Mouse (Mus musculus) layer of hippocampus, adult 2 months (tissue): ENCODE measurements around the gene Rbks. TPM values are rescaled to one million over a fixed set of nuclear protein-coding genes. Genes with fewer than 3 reads are reported as not detected.
"Not testable (repeated sequence)": the region's sequence is repeated elsewhere in the genome, so short reads cannot be mapped to it uniquely, and the experiment has no call there.

ENCODE experiments used
- DNase-seq, 2 experiments: peaks; one replicate each; pipeline ENCODE4 v3.0.0; 2022; ENCODE audit warnings: low spot score in 2 of 2
- H3K27ac ChIP-seq: fragments of 200-600 bp; 2 replicates; pipeline ENCODE4 v1.8.1; 2022
- H3K4me3 ChIP-seq: fragments of 200-600 bp; 2 replicates; pipeline ENCODE4 v1.8.1; 2022; ENCODE audit warnings: mild to moderate bottlenecking
- CTCF ChIP-seq: fragments of 200-600 bp; conservative IDR thresholded peaks from 2 replicates; pipeline ENCODE4 v1.8.1; 2022; ENCODE audit warnings: antibody characterized with exemption, mild to moderate bottlenecking, moderate library complexity
- total RNA-seq, 2 experiments: library from RNA; stranded (reverse); gene quantifications; 2 replicates each; pipeline ENCODE4 v1.2.3; 2021

Gene Rbks
- total RNA-seq, 2 experiments from 2014 or later: 4.0 to 4.4 TPM

DNA sequence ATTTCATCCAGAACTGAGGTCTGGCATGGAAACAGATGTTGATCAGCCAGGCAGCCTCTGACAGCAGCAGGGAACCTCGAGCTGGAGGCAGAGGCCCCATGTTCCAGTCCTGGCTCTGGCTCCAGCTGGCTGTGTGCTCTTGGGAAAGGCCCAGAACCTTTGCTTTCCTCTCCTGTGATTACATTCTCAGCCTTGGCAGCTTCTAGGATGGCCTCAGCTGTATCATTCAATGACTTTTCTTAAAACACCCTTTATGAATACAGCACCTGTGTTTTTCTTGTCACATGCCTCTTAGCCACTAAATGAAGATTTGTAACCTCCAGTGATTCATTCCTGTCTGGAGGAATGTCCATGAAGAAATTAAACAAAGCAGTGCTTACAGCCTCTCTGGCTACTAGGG lies 31.3 kb downstream of the Rbks start:
- H3K27ac ChIP-seq: no peak overlapping the region; the same call in 1 of the 2 replicates
- no peak for TF ChIP-seq CTCF
- no peak overlapping the region for H3K4me3 ChIP-seq
- DNase-seq: no peak

DNA sequence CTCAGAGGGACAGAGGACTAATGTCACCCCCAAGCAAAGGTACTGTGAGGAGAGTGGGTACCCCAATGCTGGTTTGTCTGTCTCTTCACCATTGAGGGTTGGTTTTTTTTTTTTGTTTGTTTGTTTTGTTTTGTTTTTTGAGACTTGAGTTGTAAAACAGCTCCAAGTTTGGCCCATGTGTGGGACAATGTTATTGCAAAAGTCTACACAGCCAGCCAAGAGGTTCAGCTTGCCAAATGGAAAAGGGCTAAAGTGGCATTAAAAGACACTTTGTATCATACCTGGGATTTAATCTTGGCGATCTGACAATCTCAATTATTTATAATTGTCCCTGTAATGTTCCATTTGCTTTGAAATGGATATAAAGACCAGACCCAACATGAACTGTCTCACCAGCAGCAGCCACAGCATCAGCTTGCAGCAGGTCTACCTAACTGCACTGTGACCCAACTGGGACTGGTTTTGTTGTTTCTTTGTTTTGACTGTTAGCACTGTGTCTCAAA lies 41.7 kb downstream of the Rbks start:
- DNase-seq: no peak
- no peak for TF ChIP-seq CTCF
- no peak overlapping the region for H3K27ac ChIP-seq

DNA sequence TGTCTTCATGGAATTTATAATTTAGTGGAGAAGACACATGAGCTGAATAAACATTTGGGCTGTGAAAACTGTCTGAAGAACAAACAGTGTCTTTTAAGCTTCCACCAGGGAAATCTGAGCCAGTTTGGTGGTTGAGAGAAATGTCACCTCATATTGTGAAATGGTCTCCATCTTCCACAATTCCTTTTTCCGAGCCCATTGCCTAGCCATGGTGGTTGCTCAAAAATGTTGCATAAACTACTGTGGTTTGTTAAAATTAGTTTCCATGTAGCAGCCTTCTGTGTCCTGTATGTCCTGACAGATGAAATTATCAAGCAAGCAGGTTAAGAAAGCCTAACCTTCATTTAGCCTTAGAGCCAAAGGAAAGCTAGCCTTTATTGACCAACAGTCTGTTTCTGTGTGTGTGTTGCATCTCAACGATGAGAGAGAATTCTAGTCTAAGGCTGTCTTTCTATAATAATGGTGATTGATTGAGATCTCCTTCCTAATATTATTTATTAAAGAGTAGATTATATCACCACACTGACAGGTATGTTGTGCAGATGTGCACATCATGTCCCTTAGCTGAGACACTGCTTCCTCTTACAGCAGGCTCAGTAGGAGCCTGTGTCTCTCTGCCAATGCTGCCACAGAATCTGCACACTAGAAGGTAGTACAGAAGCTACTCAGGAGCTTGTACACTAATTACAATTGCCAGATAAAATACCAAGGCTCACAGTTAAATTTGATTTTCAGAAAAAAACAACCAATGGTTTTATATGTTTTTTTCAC lies 46.7 kb downstream of the Rbks start:
- DNase-seq: no peak
- Histone ChIP-seq H3K27ac (no peak overlapping the region), H3K4me3 (no peak overlapping the region)
- no peak for TF ChIP-seq CTCF

More for the DNA sequence above, 41.7 kb downstream of the Rbks start:
- no peak overlapping the region for H3K4me3 ChIP-seq

DNA sequence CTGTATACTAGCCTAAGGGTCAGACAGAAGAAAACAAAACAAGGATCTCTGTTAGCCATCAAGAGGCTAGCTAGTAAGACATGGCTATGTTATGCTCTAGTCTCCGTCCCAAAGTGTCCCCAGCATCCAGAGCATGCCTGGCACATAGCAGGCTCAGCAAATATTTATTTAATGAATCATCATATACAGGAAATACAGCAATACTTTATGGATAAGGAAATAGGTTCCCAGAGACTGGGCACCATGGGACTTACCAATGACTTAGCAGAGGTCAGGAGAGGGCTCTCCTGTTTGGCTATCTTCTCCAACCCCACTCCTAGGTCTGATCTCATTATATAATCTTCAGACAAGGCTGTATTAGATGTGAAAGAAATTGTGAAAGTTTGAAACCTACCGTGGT lies 50.1 kb downstream of the Rbks start:
- H3K27ac ChIP-seq: no peak overlapping the region
- H3K4me3 ChIP-seq: no peak overlapping the region
- DNase-seq: no peak
- TF ChIP-seq CTCF: no peak

DNA sequence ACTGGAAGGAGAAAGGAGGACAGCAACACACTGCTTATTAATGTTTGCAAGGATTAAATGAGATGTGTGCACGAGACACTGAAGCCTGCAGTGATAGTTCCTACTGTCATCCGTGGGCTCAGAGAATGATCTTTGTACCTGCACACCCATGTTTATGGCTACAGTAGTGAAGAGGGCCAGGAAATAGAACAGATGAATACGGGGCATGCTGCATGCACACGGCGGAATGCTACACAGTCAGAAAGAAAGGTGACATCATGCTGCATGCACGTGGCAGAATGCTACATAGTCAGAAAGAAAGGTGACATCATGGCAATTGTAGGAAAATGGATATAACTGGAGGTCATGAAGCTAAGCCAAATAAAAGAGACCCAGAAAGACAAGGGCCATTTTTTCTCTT lies 50.9 kb downstream of the Rbks start:
- no peak overlapping the region for H3K27ac ChIP-seq
- DNase-seq: no peak
- no peak for TF ChIP-seq CTCF
- no peak overlapping the region for H3K4me3 ChIP-seq

DNA sequence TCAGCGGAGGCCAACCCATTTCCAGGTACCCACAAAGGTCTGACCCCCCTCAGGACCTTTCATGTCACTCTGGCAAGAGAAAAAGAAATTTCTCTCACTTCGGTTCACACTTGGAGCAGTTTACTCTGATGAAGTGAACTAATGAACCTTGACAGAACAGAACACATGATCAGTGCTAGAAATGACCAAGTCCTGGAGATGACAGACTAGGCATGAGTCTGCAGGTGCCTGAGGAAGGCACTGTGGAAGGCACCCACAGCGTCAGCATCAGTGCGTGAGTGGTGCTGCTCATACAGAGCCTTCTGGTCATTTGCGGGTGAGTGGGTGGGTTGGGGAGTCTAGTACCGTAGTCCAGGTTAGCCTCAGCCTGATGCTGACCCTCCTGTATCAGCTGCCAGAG lies 51.6 kb downstream of the Rbks start:
- Histone ChIP-seq H3K27ac (peak overlapping the region; percentile 55; the same call in 1 of the 2 replicates), H3K4me3 (no peak overlapping the region)
- no peak for TF ChIP-seq CTCF
- DNase-seq: no peak

DNA sequence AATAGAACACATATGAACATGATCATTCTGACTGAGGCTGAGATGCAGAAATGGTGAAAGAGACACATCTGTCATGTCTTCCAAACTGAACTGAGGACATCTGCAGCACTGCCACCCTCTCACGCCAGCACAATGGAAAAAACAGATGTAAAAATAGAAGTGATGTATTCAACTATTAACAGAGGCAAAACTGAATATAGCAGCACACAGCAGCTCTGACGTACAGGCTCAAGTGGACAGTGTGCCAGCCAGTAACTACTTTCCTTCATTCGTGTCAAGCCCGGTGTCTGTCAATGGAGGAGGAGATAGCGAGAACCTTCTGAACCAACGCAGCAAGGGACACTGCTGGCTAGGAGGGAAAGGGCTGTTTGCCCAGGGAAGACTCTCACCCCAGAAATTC lies 52.6 kb downstream of the Rbks start:
- TF ChIP-seq CTCF: no peak
- Histone ChIP-seq H3K4me3 (no peak overlapping the region), H3K27ac (peak overlapping the region; percentile 55)
- DNase-seq: no peak

DNA sequence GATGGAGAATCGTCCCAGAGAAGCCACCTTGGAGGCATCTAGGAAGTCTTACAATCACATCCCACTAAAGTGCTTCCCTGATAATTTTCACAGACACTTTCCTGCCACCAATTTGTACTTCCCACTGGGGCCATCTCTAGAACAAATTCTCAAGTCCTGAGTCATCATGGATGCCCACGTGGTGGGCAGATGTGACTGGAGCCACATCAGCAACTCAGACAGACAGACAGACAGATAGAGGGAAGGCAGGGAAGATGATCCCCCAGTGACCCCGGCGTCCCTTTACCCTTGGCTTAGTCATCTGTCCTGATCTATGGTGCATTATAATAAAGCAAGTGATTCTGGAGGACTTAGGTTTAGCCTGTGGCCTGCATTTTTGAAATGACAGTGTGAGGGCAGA lies 53.2 kb downstream of the Rbks start:
- Histone ChIP-seq H3K27ac (peak overlapping the region; percentile 55), H3K4me3 (no peak overlapping the region)
- TF ChIP-seq CTCF: no peak
- DNase-seq: no peak

DNA sequence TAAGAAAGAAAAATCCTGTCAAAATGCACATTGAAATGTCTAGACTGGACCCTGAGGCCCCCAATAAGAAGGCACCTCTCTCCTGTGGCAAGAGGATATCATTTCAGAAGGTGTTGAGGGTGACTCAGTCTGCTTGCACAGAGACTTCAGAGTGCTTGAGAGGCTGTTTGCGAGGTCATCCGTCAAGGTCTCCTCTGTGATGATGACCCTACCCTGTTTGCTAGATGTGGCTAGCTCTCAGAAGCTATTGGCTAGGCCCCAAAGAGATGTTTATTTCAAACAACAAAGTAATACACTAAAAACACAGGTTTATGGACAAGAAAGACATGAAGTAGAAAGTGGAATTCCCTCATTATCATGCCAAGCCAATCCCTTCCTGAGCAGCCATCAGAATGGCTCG lies 55.1 kb downstream of the Rbks start:
- H3K4me3 ChIP-seq: no peak overlapping the region
- no peak for DNase-seq
- no peak overlapping the region for H3K27ac ChIP-seq
- TF ChIP-seq CTCF: no peak

DNA sequence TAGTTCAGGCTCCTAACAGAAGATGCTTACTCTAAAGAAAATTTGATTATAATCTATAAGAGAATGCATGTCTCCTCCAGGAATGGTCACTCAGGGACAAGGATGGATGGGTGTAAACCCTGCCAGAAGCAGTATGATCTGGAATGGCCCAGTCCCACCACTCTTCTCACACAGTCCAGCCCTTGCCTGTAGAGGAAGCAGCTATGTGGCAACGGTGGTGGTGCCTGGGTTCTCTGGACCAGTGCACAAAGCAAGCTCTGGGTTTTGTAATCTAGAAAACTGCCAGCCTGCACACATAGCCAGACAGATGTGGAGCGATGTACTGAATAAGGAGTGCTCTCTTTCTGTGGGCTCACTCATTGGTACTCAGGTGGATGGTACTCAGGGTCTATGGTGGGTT lies 56.9 kb downstream of the Rbks start:
- Histone ChIP-seq H3K27ac (no peak overlapping the region; the same call in 1 of the 2 replicates), H3K4me3 (no peak overlapping the region)
- no peak for DNase-seq
- TF ChIP-seq CTCF: no peak

DNA sequence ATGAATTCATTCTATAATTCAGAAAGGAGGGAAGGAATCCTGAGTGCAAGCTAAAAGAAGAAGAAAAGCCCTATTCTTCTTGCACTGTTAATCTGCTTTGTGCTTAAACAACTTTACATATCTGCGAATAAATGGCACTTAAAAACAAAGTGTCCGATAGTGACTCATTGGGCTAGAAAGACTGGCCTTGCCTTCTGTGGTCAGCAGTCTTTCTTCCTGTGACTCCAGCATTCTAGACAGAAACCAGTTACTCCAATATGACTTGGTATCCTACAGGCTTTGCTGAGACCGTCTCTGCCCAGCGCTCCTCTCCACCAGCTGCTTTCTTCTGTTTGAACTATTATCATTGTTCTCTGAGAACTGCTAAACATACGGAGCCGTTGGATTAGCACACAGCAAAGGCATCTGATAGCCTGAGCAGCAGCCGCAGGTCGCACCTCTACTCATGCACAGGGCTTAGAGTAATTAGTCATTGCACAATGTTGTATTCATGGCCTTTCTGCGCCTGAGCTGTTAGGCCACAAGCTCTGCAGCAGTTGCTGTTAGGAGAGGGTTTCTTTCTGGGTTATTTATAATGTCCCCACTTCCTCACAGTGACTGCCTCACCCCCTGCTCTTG lies 60.7 kb downstream of the Rbks start:
- no peak overlapping the region for H3K4me3 ChIP-seq
- DNase-seq: no peak
- no peak for TF ChIP-seq CTCF
- H3K27ac ChIP-seq: no peak overlapping the region

DNA sequence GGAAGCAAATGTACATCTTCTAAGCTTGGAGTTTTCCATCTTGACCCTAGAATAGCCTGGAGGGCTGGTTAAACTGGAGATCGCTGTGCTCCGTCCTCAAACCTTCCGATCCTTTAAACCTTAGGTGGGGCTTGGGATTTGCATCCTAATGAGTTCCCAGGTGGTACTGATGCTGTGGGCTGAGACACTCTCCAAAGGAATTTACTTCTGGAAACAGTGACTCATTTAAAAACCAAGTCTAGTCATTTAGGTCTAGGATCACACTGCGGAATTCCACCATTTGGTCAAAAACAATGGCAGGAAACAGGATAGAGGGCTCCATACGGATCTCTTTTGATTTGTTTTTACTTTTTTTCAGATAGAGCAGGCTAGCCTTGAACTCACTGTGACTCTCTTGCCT lies 62.7 kb downstream of the Rbks start:
- DNase-seq: no peak
- Histone ChIP-seq H3K27ac (no peak overlapping the region), H3K4me3 (no peak overlapping the region)
- TF ChIP-seq CTCF: no peak

DNA sequence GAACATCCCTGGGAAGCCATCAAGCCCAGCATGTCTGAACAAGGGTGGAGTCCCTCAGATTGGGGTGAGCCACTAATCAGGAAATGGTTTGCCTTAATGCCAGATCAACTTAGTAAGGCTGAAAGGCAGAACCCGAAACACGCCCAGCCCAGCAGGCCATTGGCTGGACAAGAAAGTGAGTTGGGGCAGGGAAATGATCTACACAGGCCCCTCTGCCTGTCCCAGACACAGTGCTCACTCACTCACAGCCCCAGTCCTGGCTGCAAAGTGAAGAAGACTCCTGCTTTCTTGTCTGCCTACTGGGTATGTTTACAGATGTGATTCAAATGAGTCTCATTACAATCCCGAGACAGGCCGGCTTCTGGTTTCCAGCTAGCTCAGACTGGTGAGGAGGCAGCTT lies 63.3 kb downstream of the Rbks start:
- no peak overlapping the region for H3K4me3 ChIP-seq
- no peak for TF ChIP-seq CTCF
- no peak for DNase-seq
- no peak overlapping the region for H3K27ac ChIP-seq

DNA sequence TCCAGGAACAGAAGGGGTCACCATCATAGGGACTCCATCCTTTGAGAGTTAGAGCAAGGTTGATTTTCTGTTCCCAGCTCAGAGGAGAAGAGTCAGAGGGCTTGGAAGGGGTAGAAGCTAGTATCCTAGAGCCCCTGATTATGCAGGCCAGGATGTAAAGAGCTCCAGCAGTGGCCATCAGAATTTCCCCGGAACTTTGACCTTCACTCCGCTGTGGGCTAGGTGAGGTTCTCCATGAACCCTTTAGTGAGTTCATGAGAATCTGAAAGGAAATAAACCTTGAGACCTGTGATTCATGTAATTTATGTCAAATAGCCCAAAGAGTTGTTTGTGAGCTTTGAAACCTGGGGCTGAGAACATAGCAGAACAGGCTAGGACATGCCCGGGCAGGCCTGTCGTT lies 66.3 kb downstream of the Rbks start:
- H3K27ac ChIP-seq, DNase-seq, H3K4me3 ChIP-seq: not testable (repeated sequence)
